Mouse (Mus musculus): ENCODE results near the gene Kctd3. TPM values are rescaled to one million over a fixed set of nuclear protein-coding genes. Genes with fewer than 3 reads are reported as not detected.
A peak's percentile ranks its signal among the peaks of the same experiment; 100 is the strongest.
"Not testable (repeated sequence)": the region's sequence is repeated elsewhere in the genome, so short reads cannot be mapped to it uniquely, and the experiment has no call there.

Kctd3 gene
- polyA plus RNA-seq, 1 experiment from 2014 or later = 37.6 TPM

GRCm38 (mm10) chr1:189047918-189048317 lies 40.3 kb upstream of the Kctd3 start:
- no peak for DNase-seq (ENCODE audit: low spot score)
- no peak overlapping the region for H3K4me3 ChIP-seq (ENCODE audit: low read depth, low read length)

DNA sequence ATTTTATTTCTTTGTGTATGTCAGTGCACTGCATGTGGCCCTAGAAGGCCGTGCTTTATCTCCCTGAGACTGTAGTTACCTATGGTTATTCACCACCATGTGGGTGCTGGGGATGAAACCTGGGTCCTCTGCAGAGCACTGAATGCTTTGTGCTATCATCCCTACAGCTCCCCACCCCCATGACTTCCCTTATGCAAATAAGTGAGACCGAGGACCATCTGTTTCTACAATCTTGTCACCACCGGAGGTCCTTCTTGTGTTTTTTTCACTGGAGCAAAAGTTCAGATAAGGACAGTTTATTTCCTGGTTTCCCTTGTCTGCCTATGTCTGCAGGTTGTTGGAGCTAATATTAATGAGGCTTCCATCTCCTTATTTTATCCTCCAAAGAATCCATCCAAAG lies 39.2 kb upstream of the Kctd3 start:
- WGBS = 79% methylated on average over 3 of the region's 3 CpGs
- no peak overlapping the region for H3K4me3 ChIP-seq (ENCODE audit: low read depth, low read length)
- no peak for ATAC-seq (ENCODE audit: insufficient number of reproducible peaks, low FRiP score, low TSS enrichment, low read depth)

More at GRCm38 (mm10) chr1:189047918-189048317, 40.3 kb upstream of the Kctd3 start:
- Histone ChIP-seq H3K4me1 (ENCODE audit: control insufficient read depth, insufficient read depth, low read length) (no peaks in the 10 kb centered on the region), H3K9me3 (ENCODE audit: control insufficient read depth, low read length) (no peaks in the 10 kb centered on the region), H3K27me3 (ENCODE audit: control insufficient read depth, insufficient read depth, low read length) (no peaks in the 10 kb centered on the region), H3K4me2 (ENCODE audit: low read depth, severe bottlenecking) (no peak overlapping the region), H3K36me3 (ENCODE audit: control insufficient read depth, insufficient read depth, low read length) (no peaks in the 10 kb centered on the region), H3K9ac (ENCODE audit: low read length) (no peak overlapping the region), H3K27ac (replicated peaks; ENCODE audit: low read depth, low read length) (no peak overlapping the region)
- no peak for ATAC-seq (ENCODE audit: insufficient number of reproducible peaks, low FRiP score, low TSS enrichment, low read depth)
- WGBS = 90% methylated on average over 3 of the region's 3 CpGs

GRCm38 (mm10) chr1:189046301-189046700 lies 38.7 kb upstream of the Kctd3 start:
- Histone ChIP-seq H3K27ac (replicated peaks; ENCODE audit: low read depth, low read length) (no peak overlapping the region), H3K9me3 (ENCODE audit: control insufficient read depth, low read length) (no peaks in the 10 kb centered on the region), H3K4me3 (ENCODE audit: low read depth, low read length) (no peak overlapping the region), H3K9ac (ENCODE audit: low read length) (no peak overlapping the region), H3K36me3 (ENCODE audit: control insufficient read depth, insufficient read depth, low read length) (no peaks in the 10 kb centered on the region), H3K4me1 (ENCODE audit: control insufficient read depth, insufficient read depth, low read length) (no peaks in the 10 kb centered on the region), H3K27me3 (ENCODE audit: control insufficient read depth, insufficient read depth, low read length) (no peaks in the 10 kb centered on the region), H3K4me2 (ENCODE audit: low read depth, severe bottlenecking) (no peak overlapping the region)
- ATAC-seq (ENCODE audit: insufficient number of reproducible peaks, low FRiP score, low TSS enrichment, low read depth) = no peak
- WGBS = 87% methylated on average over 3 of the region's 3 CpGs
- no peak for DNase-seq (ENCODE audit: low spot score)

More for the DNA sequence above, 39.2 kb upstream of the Kctd3 start:
- Histone ChIP-seq H3K27me3 (ENCODE audit: control insufficient read depth, insufficient read depth, low read length) (no peaks in the 10 kb centered on the region), H3K9ac (ENCODE audit: low read length) (no peak overlapping the region), H3K27ac (replicated peaks; ENCODE audit: low read depth, low read length) (no peak overlapping the region), H3K4me2 (ENCODE audit: low read depth, severe bottlenecking) (no peak overlapping the region), H3K9me3 (ENCODE audit: control insufficient read depth, low read length) (no peaks in the 10 kb centered on the region), H3K36me3 (ENCODE audit: control insufficient read depth, insufficient read depth, low read length) (no peaks in the 10 kb centered on the region), H3K4me1 (ENCODE audit: control insufficient read depth, insufficient read depth, low read length) (no peaks in the 10 kb centered on the region)
- no peak for DNase-seq (ENCODE audit: low spot score)

DNA sequence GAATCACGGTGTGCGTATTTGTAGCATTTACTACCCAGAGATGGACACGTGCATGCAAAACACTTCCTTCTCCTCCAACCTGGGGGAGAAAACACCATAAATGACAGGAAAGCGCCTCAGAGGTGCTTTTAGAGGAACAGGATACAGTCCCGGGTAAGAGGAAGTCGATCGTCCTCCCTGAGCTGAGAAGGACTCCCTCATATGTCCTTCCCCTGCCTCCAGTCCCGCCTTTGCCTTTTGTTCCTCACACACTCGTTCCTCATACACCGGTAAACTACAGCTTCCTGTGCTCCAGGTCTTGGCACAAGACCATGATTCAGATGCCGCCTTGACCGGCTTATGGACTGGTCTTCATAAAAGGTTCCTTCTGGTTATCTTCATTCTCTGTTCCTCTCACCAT lies 33.6 kb upstream of the Kctd3 start:
- Histone ChIP-seq H3K9ac (ENCODE audit: low read length) (no peak overlapping the region), H3K4me3 (ENCODE audit: low read depth, low read length) (no peak overlapping the region), H3K4me1 (ENCODE audit: control insufficient read depth, insufficient read depth, low read length) (no peaks in the 10 kb centered on the region), H3K4me2 (ENCODE audit: low read depth, severe bottlenecking) (no peak overlapping the region), H3K27ac (replicated peaks; ENCODE audit: low read depth, low read length) (no peak overlapping the region), H3K27me3 (ENCODE audit: control insufficient read depth, insufficient read depth, low read length) (no peaks in the 10 kb centered on the region), H3K36me3 (ENCODE audit: control insufficient read depth, insufficient read depth, low read length) (no peaks in the 10 kb centered on the region), H3K9me3 (ENCODE audit: control insufficient read depth, low read length) (no peaks in the 10 kb centered on the region)
- WGBS = 90% methylated on average over 12 of the region's 12 CpGs
- DNase-seq (ENCODE audit: low spot score) = no peak
- ATAC-seq (ENCODE audit: insufficient number of reproducible peaks, low FRiP score, low TSS enrichment, low read depth) = no peak

GRCm38 (mm10) chr1:189039348-189039747 lies 31.7 kb upstream of the Kctd3 start:
- H3K27me3 ChIP-seq (ENCODE audit: control insufficient read depth, insufficient read depth, low read length) = no peaks in the 10 kb centered on the region
- 90% methylated on average over 5 of the region's 5 CpGs for WGBS
- ATAC-seq (ENCODE audit: insufficient number of reproducible peaks, low FRiP score, low TSS enrichment, low read depth) = no peak
- no peak overlapping the region for H3K4me3 ChIP-seq (ENCODE audit: low read depth, low read length)
- H3K4me2 ChIP-seq (ENCODE audit: low read depth, severe bottlenecking) = no peak overlapping the region
- no peak overlapping the region for H3K9ac ChIP-seq (ENCODE audit: low read length)
- H3K27ac ChIP-seq (replicated peaks; ENCODE audit: low read depth, low read length) = no peak overlapping the region
- DNase-seq (ENCODE audit: low spot score) = no peak
- no peaks in the 10 kb centered on the region for H3K4me1 ChIP-seq (ENCODE audit: control insufficient read depth, insufficient read depth, low read length)
- H3K36me3 ChIP-seq (ENCODE audit: control insufficient read depth, insufficient read depth, low read length) = no peaks in the 10 kb centered on the region
- no peaks in the 10 kb centered on the region for H3K9me3 ChIP-seq (ENCODE audit: control insufficient read depth, low read length)

DNA sequence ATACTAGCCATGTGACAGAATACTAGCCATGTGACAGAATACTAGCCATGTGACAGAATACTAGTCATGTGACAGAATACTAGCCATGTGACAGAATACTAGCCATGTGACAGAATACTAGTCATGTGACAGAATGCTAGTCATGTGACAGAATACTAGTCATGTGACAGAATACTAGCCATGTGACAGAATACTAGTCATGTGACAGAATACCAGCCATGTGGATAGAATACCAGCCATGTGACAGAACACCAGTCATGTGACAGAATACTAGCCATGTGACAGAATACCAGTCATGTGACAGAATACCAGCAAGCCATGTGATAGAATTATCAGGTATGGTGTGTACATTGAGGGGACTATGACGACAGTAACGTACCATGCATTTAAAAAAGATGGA lies 25.2 kb upstream of the Kctd3 start:
- H3K27me3 ChIP-seq (ENCODE audit: control insufficient read depth, insufficient read depth, low read length); DNase-seq (ENCODE audit: low spot score); H3K27ac ChIP-seq (replicated peaks; ENCODE audit: low read depth, low read length); H3K36me3 ChIP-seq (ENCODE audit: control insufficient read depth, insufficient read depth, low read length); H3K4me2 ChIP-seq (ENCODE audit: low read depth, severe bottlenecking); H3K4me1 ChIP-seq (ENCODE audit: control insufficient read depth, insufficient read depth, low read length); ATAC-seq (ENCODE audit: insufficient number of reproducible peaks, low FRiP score, low TSS enrichment, low read depth); H3K9ac ChIP-seq (ENCODE audit: low read length); H3K4me3 ChIP-seq (ENCODE audit: low read depth, low read length); H3K9me3 ChIP-seq (ENCODE audit: control insufficient read depth, low read length): not testable (repeated sequence)
- 91% methylated on average over 2 of the region's 2 CpGs for WGBS

DNA sequence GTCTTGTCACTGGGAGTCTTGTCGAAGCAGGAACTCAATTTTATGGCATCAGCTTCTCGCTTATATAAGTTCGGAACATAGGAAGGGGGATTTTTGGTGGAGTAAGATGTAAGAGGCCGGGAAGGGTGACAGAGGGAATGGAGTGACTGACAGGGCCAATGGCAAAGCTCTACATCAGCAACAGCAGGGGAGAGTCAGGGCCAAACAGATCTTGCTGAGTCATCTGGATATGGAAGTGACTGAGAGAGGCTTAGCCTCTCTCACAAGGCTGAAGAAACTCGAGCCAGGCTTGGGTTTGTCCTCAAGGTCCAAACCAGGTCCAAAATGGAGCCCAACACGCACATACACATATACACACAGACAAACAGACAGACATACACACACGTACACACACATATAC lies 23.3 kb upstream of the Kctd3 start:
- Histone ChIP-seq H3K27ac (replicated peaks; ENCODE audit: low read depth, low read length) (no peak overlapping the region), H3K9me3 (ENCODE audit: control insufficient read depth, low read length) (no peaks in the 10 kb centered on the region), H3K9ac (ENCODE audit: low read length) (no peak overlapping the region), H3K4me3 (ENCODE audit: low read depth, low read length) (no peak overlapping the region), H3K4me1 (ENCODE audit: control insufficient read depth, insufficient read depth, low read length) (no peaks in the 10 kb centered on the region), H3K4me2 (ENCODE audit: low read depth, severe bottlenecking) (no peak overlapping the region), H3K36me3 (ENCODE audit: control insufficient read depth, insufficient read depth, low read length) (no peaks in the 10 kb centered on the region), H3K27me3 (ENCODE audit: control insufficient read depth, insufficient read depth, low read length) (no peaks in the 10 kb centered on the region)
- ATAC-seq (ENCODE audit: insufficient number of reproducible peaks, low FRiP score, low TSS enrichment, low read depth) = no peak
- DNase-seq (ENCODE audit: low spot score) = no peak
- WGBS = 86% methylated on average over 7 of the region's 7 CpGs

- no peaks in the 10 kb centered on the region for H3K9me3 ChIP-seq (ENCODE audit: control insufficient read depth, low read length)
- no peak overlapping the region for H3K4me3 ChIP-seq (ENCODE audit: low read depth, low read length)
- no peak overlapping the region for H3K4me2 ChIP-seq (ENCODE audit: low read depth, severe bottlenecking)
- no peak overlapping the region for H3K27ac ChIP-seq (replicated peaks; ENCODE audit: low read depth, low read length)
- H3K27me3 ChIP-seq (ENCODE audit: control insufficient read depth, insufficient read depth, low read length) = no peaks in the 10 kb centered on the region
- 39% methylated on average over 1 of the region's 1 CpGs for WGBS
- no peaks in the 10 kb centered on the region for H3K4me1 ChIP-seq (ENCODE audit: control insufficient read depth, insufficient read depth, low read length)
- DNase-seq (ENCODE audit: low spot score) (peak; percentile 47), ATAC-seq (ENCODE audit: insufficient number of reproducible peaks, low FRiP score, low TSS enrichment, low read depth) (no peak)
- H3K36me3 ChIP-seq (ENCODE audit: control insufficient read depth, insufficient read depth, low read length) = no peaks in the 10 kb centered on the region
- no peak overlapping the region for H3K9ac ChIP-seq (ENCODE audit: low read length)
Observed at GRCm38 (mm10) chr1:189028267-189028666, 20.6 kb upstream of the Kctd3 start.

GRCm38 (mm10) chr1:189026885-189027284 lies 19.2 kb upstream of the Kctd3 start:
- Histone ChIP-seq H3K4me1 (ENCODE audit: control insufficient read depth, insufficient read depth, low read length) (no peaks in the 10 kb centered on the region), H3K36me3 (ENCODE audit: control insufficient read depth, insufficient read depth, low read length) (no peaks in the 10 kb centered on the region), H3K27ac (replicated peaks; ENCODE audit: low read depth, low read length) (no peak overlapping the region), H3K27me3 (ENCODE audit: control insufficient read depth, insufficient read depth, low read length) (no peaks in the 10 kb centered on the region), H3K9ac (ENCODE audit: low read length) (no peak overlapping the region), H3K4me2 (ENCODE audit: low read depth, severe bottlenecking) (no peak overlapping the region), H3K4me3 (ENCODE audit: low read depth, low read length) (no peak overlapping the region), H3K9me3 (ENCODE audit: control insufficient read depth, low read length) (no peaks in the 10 kb centered on the region)
- 62% methylated on average over 8 of the region's 8 CpGs for WGBS
- no peak for ATAC-seq (ENCODE audit: insufficient number of reproducible peaks, low FRiP score, low TSS enrichment, low read depth)
- peak; percentile 39 for DNase-seq (ENCODE audit: low spot score)

Measured in limb, embryonic 11.5 days (tissue).